Mouse (Mus musculus) limb, embryonic 13.5 days (tissue): ENCODE measurements around the gene Cacna1a. TPM values are rescaled to one million over a fixed set of nuclear protein-coding genes. Genes with fewer than 3 reads are reported as not detected.

Experiments
- ATAC-seq: fragments of 200-750 bp; cut with Nextera tagmentation; 2 replicates; pipeline ENCODE4 v1.8.0; 2017; ENCODE audit warnings: low read depth, moderate number of reproducible peaks, moderate TSS enrichment; ENCODE audit not compliant: low FRiP score
- H3K27ac ChIP-seq: fragments of 300-500 bp; sonication (generic); 2 replicates; pipeline ENCODE4 v1.5.1; 2015; ENCODE audit warnings: inconsistent platforms, mild to moderate bottlenecking, moderate library complexity
- H3K27me3 ChIP-seq: fragments of 300-500 bp; sonication (generic); 2 replicates; pipeline ENCODE4 v1.6.1; 2015; ENCODE audit warnings: mild to moderate bottlenecking, inconsistent platforms
- H3K36me3 ChIP-seq: fragments of 300-500 bp; sonication (generic); 2 replicates; pipeline ENCODE4 v1.6.1; 2015; ENCODE audit warnings: inconsistent platforms, mild to moderate bottlenecking, moderate library complexity
- H3K4me1 ChIP-seq: fragments of 300-500 bp; sonication (generic); 2 replicates; pipeline ENCODE4 v1.6.1; 2015; ENCODE audit warnings: inconsistent platforms
- H3K4me2 ChIP-seq: fragments of 300-500 bp; sonication (generic); replicated peaks from 2 replicates; pipeline ENCODE4 v1.6.1; 2015; ENCODE audit warnings: inconsistent platforms, mild to moderate bottlenecking, moderate library complexity
- H3K4me3 ChIP-seq: fragments of 300-500 bp; sonication (generic); 2 replicates; pipeline ENCODE4 v1.5.1; 2015; ENCODE audit warnings: moderate library complexity, mild to moderate bottlenecking, inconsistent platforms
- H3K9ac ChIP-seq: fragments of 300-500 bp; sonication (generic); 2 replicates; pipeline ENCODE4 v1.6.1; 2015; ENCODE audit warnings: mild to moderate bottlenecking, inconsistent platforms
- H3K9me3 ChIP-seq: fragments of 300-500 bp; sonication (generic); 2 replicates; pipeline ENCODE4 v1.6.1; 2016; ENCODE audit warnings: inconsistent platforms
- WGBS: fragments of 180-500 bp; shearing (Covaris S2); methylation state at CpG from one replicate; pipeline ENCODE4 v1.1.7; 2015; 5-methylcytosine and 5-hydroxymethylcytosine counted together
- polyA plus RNA-seq: library from polyadenylated mRNA; unstranded; fragments of >200 nt; fragmentation: Nextera tagmentation; extraction: Ambion mirVana; gene quantifications from 2 replicates; pipeline ENCODE4 v1.2.1, GENCODE M21; 2015

The Cacna1a gene
- polyA plus RNA-seq, 1 experiment from 2014 or later, result 9.3 TPM

DNA sequence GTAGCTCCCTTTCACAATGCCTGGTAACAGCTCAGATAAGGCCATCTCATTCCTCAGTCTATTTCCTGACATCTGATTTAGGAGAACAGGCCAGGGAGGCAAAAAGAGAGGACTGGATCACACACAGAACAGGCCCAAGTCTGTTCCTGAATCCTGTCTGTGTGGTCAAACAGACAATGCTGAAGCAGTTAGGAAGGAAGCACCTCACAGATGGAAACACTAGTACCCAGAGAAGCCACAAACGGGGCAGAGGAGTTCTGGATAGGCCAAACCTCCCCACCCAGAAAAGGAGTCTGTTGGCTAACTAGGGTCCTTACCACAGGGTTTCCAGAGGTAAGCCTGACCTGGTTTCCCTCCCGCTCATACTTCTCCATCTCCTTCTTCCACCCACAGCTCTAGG is 294.0 kb downstream of the Cacna1a start:
- peaks cover 23% of the 10 kb centered on the region for H3K4me1 ChIP-seq
- WGBS, result 83% methylated on average over 2 of the region's 2 CpGs
- H3K9ac ChIP-seq, result no peak overlapping the region
- no peaks in the 10 kb centered on the region for H3K27me3 ChIP-seq
- no peak for ATAC-seq
- no peaks in the 10 kb centered on the region for H3K9me3 ChIP-seq
- no peak overlapping the region for H3K4me2 ChIP-seq
- no peak overlapping the region for H3K4me3 ChIP-seq
- no peak overlapping the region for H3K27ac ChIP-seq
- peaks cover 27% of the 10 kb centered on the region for H3K36me3 ChIP-seq

DNA sequence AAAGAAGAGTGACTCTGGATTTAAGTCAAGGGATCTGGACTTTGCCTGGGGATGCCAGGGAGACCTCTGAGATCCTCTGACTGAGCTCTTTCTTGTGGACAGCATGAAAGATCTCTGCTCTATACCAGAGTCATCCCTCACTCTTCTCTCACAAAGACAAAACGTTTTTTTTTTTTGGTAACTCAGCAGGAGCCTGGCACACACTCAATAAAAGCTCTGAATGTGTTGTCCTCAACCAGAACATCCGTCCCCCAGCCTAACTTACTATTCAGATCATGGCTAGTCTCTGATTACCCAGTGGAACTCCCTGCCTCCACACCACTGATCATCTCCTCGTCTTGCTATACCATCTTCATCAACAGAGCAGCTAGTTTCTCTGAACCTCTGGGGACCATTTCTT is 296.3 kb downstream of the Cacna1a start:
- Histone ChIP-seq H3K36me3 (peaks cover 25% of the 10 kb centered on the region), H3K9ac (no peak overlapping the region), H3K9me3 (no peaks in the 10 kb centered on the region), H3K27me3 (no peaks in the 10 kb centered on the region), H3K4me2 (no peak overlapping the region), H3K4me3 (no peak overlapping the region), H3K4me1 (peaks cover 34% of the 10 kb centered on the region), H3K27ac (no peak overlapping the region)
- no peak for ATAC-seq
- 63% methylated on average over 3 of the region's 3 CpGs for WGBS

DNA sequence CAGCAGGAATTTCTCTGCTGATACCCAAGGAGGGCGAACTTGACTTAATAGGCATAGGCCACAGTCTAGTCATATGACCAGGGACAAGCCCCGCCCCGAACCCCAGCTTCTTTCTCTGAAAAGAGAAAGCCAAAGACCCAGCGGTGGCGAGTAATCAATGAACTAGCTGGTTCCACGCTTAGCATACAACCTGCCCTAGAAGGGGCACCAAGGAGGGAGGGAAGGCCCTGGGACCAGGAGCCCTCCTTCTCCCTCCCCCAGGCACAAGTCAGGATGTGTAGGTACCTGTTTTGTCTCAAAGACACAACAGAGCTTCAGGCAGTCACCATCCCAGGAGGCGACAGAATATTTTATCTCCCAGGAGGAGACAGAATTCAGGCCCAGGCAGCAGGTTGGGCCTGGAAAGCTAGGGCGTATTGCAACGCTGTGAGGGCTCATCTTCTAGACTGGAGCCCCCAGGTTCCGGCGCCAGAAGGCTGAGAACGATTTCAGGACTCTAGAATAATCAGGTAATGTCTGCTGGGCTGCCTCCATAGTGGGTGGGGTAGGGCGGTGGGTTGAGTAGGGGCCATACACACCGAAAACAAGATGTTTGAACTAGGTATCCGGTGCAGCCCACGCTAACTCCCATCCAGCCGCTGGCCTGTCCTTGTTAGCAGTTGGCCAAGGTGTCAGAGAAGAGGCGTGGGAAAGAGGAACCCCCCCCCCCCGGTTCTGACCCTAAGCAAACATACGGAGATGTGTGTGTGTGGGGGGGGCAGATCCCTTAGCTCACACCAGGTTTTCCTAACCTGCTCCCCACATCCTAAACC is 298.2 kb downstream of the Cacna1a start, which contains the start of gene Trmt1:
TSS of gene Trmt1 (plus strand) at position 117 of the 812 bp plus-strand sequence.
- H3K9me3 ChIP-seq, result no peaks in the 10 kb centered on the region
- peak within 1 kb of the TSS; percentile 90 for H3K4me2 ChIP-seq
- H3K4me3 ChIP-seq, result peak within 1 kb of the TSS; percentile 100
- peaks cover 45% of the 10 kb centered on the region for H3K4me1 ChIP-seq
- H3K36me3 ChIP-seq, result peaks cover 27% of the 10 kb centered on the region
- ATAC-seq, result no peak
- H3K9ac ChIP-seq, result peak within 1 kb of the TSS; percentile 100
- no peaks in the 10 kb centered on the region for H3K27me3 ChIP-seq
- peak within 1 kb of the TSS; percentile 94 for H3K27ac ChIP-seq
- 11% methylated on average over 20 of the region's 20 CpGs for WGBS

DNA sequence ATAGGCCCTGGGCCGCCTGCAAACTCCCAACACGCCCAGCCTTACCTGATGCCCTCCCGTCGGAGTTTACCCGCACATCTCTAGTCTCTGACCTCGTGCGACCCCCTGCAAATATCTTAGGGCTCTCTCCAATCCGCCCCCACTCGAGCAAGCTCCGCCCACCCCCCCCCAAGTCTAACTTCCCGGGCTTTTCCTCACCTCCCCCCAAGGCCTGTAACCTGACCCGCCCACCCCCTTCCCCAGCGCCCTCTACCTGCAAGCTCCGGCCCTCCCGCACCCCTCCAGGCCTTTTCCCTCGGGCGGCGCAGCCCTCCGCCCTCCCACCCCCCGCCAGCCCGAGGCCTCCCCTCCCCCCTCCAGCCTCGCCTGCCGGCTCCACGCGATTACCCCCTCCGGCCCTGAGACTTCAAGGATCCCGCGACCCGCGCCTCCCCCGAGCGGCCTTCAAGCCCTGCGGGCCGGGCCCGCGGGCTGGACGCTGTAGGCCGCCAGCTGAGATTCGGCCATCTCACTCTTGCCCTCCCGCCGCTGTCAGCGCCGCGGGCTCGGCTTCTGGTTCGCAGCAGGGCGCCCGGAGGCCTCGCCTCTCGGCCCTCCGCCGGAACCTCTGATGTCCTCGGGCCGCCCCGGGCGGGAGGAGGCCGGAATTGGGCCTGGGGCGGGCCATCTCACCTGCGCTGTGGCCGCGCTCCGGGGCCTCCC is 298.9 kb downstream of the Cacna1a start:
- ATAC-seq, result peak; percentile 34
- peaks cover 45% of the 10 kb centered on the region for H3K4me1 ChIP-seq
- peak overlapping the region; percentile 100 for H3K9ac ChIP-seq
- under 1% methylated on average over 61 of the region's 62 CpGs for WGBS
- peaks cover 27% of the 10 kb centered on the region for H3K36me3 ChIP-seq
- H3K9me3 ChIP-seq, result no peaks in the 10 kb centered on the region
- H3K27ac ChIP-seq, result peak overlapping the region; percentile 94
- peak overlapping the region; percentile 90 for H3K4me2 ChIP-seq
- H3K27me3 ChIP-seq, result no peaks in the 10 kb centered on the region
- H3K4me3 ChIP-seq, result peak overlapping the region; percentile 100

DNA sequence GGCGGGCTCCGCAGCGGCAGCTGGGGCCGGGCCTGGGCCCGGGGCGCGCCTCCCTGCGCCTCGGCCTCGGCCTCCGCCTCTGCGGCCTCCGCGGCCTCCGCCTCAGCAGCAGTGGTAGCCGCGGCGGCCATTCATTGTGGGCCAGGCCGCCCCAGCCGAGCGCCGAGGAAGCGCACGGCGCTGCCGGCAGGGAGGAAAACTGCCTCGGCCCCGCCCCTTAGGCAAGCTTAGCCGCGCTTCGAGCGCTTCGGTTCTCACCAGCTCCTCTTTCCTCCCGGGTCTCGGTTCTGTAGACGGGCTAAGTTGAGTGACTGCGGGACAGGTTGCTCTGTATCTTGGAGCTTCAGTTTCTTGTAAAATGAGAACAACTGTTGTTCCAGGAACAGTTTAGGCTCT is 299.5 kb downstream of the Cacna1a start, which contains the start of gene Nacc1:
TSS of gene Nacc1 (minus strand) at position 158 of the 396 bp plus-strand sequence.
- H3K9ac ChIP-seq, result peak within 1 kb of the TSS; percentile 100
- H3K9me3 ChIP-seq, result no peaks in the 10 kb centered on the region
- peaks cover 27% of the 10 kb centered on the region for H3K36me3 ChIP-seq
- WGBS, result under 1% methylated on average over 37 of the region's 37 CpGs
- peak within 1 kb of the TSS; percentile 94 for H3K27ac ChIP-seq
- peak; percentile 79 for ATAC-seq
- H3K4me1 ChIP-seq, result peaks cover 45% of the 10 kb centered on the region
- H3K4me2 ChIP-seq, result peak within 1 kb of the TSS; percentile 90
- H3K27me3 ChIP-seq, result no peaks in the 10 kb centered on the region
- peak within 1 kb of the TSS; percentile 100 for H3K4me3 ChIP-seq

DNA sequence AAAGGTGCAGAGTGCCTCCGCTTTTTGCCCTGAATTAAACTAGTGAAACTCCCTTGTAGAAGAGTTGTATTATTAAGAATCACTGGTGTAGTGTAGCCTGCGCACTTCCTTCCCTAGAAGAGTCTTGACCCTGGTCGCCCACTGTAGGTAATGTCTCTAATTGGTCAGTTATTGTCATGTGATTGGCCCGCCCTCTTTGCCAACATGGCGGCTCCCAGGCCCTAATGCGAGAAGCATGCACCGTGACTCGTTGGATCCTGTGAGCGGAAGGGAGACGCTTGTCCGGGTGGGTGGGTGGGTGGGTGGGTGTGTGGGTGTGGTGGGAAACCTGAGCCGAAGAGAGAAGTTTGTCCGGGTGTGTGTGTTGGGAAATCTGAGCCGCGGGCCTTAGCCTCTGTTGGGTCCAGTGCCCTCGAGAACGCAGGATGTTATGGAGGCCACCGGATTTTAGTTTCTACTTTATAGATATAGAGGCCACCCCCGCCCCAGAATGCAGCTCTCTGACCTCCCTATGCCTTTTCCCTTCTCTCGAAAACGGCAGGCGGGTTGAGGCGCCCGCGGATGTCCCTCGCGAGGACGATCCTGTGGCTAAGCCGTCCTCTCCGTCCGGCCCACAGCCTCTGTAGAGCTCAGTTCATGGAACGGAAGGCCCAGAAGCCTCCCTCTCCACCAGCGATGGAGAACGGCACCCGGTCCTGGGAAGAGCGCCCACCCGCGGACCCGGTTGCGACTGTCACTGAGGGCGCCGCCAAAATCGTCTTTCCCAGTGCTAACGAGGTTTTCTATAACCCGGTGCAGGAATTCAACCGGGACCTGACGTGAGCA is 301.1 kb downstream of the Cacna1a start:
- Histone ChIP-seq H3K4me3 (peak overlapping the region; percentile 91), H3K4me2 (peak overlapping the region; percentile 90), H3K36me3 (peaks cover 29% of the 10 kb centered on the region), H3K9me3 (no peaks in the 10 kb centered on the region), H3K27me3 (no peaks in the 10 kb centered on the region), H3K4me1 (peaks cover 45% of the 10 kb centered on the region), H3K9ac (peak overlapping the region; percentile 85), H3K27ac (peak overlapping the region; percentile 81)
- ATAC-seq, result peak; percentile 91
- under 1% methylated on average over 47 of the region's 47 CpGs for WGBS

Other genes with a start within 250 kb of the Cacna1a start
- 27.6 and 29.3 TPM in 2 replicates for gene Cc2d1a, start 240.5 kb upstream of the Cacna1a start, polyA plus RNA-seq
- gene 4930432K21Rik, start 240.4 kb upstream of the Cacna1a start, polyA plus RNA-seq, result 1.6 and 2.0 TPM in 2 replicates
- gene Nanos3, start 203.2 kb upstream of the Cacna1a start, polyA plus RNA-seq, result 5.7 TPM in 2 replicates
- 23.5 and 23.9 TPM in 2 replicates for gene Zswim4, start 151.4 kb upstream of the Cacna1a start, polyA plus RNA-seq
- gene D8Ertd738e, start 138.7 kb upstream of the Cacna1a start, polyA plus RNA-seq, result 325 and 338 TPM in 2 replicates
- 70.9 and 73.9 TPM in 2 replicates for gene Mri1, start 131.1 kb upstream of the Cacna1a start, polyA plus RNA-seq
- gene Ccdc130, start 118.1 kb upstream of the Cacna1a start, polyA plus RNA-seq, result 18.0 and 21.0 TPM in 2 replicates